Mouse (Mus musculus) layer of hippocampus, adult 9-10 months (tissue): ENCODE measurements around the gene Hs3st5.
"Not testable (repeated sequence)": the region's sequence is repeated elsewhere in the genome, so short reads cannot be mapped to it uniquely, and the experiment has no call there.

Experiments used
- DNase-seq: peaks from one replicate; pipeline ENCODE4 v3.0.0; 2022; ENCODE audit warnings: low spot score

The Hs3st5 gene

DNA sequence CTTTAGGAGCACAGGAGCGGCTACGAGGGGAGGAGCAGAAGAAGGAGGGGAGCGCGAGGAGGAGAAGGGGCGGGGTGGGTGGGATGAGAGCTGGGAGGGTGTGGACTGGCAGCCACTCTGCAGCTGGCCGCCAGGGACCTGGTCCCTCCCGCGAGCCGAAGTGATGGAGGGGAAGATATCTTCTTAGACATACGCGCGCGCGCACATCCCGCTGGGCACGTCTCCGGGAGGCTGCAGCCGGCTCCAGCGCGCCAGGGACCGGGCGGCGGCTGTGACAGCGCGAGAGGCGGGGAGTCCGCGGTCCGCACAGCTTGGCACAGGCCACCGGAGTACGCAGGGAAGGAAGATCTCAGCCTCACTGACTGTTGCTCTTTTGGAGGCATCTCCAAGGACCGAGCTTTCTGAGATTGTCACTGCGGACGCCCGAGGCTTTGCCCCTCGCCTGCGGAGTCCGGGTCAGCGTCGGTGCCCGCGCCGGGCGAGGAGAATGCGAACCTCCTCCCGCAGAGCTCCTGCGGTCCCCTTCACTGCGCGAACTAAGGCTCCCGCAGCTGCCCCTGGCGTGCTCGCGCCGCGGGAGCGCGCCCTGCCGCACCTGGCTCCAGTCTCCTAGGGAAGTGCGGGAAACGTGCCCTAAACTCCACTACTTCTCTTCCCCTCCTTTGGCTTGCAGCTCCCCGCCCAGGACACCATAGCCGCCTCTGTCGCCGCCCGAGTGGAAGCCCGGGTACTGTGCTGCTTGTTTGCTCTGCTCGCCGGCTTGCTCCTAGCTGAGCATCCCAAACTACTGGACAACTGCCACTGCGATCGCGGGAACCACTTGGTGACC, at the start of gene Hs3st5:
Hs3st5 (plus strand) TSS at position 88 of the 829 bp plus-strand sequence.
- peak; percentile 11 for DNase-seq

GRCm38 (mm10) chr10:36468664-36469063, 38.0 kb upstream of the Hs3st5 start:
- no peak for DNase-seq

GRCm38 (mm10) chr10:36471135-36471534, 35.5 kb upstream of the Hs3st5 start:
- no peak for DNase-seq

DNA sequence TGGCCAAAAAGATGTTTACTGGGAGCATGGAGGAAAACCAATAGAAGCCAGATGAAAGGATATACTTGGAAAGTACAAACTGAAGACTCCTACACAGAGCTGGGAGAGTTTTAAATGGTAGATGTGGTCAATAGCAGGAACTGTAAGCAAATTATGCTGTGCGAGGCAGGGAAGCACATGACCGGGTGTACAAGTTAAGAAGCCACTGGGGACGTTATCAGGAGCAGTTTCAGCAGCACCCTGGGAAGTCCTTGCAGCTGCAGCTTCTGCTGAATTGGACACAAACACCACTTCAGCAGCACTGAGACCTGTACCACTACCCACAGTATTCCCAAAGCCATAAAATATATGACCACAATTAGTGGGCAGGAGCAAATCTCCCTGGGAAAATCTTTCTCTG, 31.8 kb upstream of the Hs3st5 start:
- DNase-seq = no peak

GRCm38 (mm10) chr10:36477543-36477942, 29.1 kb upstream of the Hs3st5 start:
- no peak for DNase-seq

GRCm38 (mm10) chr10:36483362-36483761, 23.3 kb upstream of the Hs3st5 start:
- no peak for DNase-seq

- DNase-seq = no peak
These were observed 22.6 kb upstream of the Hs3st5 start for GRCm38 (mm10) chr10:36484011-36484410.

DNA sequence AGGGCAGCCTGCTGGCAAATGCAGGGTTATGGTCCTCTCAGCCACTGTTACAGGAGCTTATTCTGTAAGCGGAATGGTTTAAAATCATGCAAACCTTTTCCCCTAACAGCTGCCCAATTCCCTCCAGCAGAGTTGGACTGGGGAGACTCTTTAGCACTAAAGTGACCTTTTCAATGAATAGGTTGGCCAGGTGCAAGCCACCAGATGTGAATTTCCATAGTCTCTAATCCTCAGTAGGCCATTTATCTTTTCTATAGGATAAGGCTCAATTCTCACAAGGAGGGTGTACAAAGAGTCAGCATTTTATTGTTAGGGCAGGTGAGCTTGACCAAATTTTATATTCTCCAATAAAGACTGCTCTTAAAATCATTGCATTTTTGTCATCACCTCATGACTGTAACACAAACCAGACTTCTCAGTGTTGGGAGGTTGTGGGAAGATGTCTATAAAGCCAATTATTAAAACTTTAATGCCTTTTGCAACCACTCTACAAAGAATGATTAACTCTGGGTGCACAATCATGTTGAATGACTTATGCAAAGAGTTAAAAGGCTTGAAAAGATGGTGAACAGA, 21.8 kb upstream of the Hs3st5 start:
- no peak for DNase-seq

DNA sequence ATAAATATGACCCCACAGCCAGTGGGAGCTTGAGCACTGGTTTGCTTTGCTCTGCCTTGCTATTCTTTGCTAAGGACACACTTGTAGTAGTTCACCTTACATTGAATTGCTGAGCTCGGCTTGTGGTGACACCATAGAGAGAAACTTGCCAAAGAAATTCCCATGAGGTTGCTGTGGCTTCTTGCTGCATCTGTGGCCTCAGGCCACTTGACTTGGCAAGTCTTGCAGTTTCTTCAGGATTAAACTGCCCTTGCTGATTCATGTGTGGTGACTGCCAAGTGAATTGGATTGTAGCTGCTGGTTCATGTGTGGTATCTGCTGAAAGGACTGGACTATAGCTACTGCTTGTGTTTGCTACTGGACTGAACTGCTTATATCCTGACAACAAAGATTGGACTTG, 13.0 kb upstream of the Hs3st5 start:
- no peak for DNase-seq

- no peak for DNase-seq
These were observed 6.9 kb upstream of the Hs3st5 start for GRCm38 (mm10) chr10:36499713-36500112.

- no peak for DNase-seq
These were observed 434 bp upstream of the Hs3st5 start for GRCm38 (mm10) chr10:36506033-36506726.

- no peak for DNase-seq
These were observed 899 bp downstream of the Hs3st5 start for GRCm38 (mm10) chr10:36507556-36507870.

DNA sequence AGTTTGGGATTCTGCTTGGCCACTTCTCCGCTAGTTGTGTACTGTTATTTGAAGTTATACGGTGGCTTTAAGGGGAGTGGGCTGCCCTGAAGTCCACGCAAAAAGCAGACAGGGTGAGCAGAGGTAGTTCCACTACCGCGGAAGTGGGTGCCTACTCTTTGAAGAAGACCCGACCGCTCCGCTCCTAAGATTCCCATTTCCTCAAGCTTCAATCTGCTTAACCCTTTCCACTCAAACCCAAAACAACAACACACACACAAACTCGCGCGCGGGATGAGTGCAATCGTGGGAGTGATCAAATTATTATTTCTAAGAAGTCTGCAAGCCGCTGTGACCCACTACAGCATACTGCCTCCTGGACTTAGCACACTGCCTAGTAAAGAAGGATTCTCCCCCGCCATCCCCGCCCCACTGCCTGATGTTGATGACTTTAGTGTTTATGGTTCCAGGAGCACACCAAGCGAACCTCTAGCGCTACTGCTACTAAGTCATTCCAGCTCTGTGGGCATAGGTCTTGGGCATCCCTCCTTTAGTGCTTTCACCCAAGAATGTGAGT, 1.5 kb downstream of the Hs3st5 start:
- no peak for DNase-seq

- no peak for DNase-seq
These were observed 2.9 kb downstream of the Hs3st5 start for GRCm38 (mm10) chr10:36509477-36509876.

DNA sequence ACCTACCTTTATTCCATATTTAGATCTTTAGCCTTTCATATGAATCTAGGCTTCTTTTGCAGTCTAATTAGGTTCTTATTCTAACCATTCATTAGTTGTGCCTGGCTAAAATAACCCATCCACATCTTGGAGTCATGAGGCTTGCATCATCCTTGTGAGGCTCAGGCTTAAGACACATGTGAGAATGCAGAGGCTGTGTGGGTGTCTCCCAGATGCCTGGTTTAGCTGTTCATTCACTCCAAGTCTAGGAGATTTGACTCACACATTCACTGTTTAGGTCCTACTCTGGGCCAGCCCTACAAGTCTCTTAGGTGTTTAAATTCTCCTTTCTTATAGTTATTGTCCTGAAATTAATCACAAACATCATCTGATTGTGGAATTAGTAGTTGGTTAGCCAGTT, 17.3 kb downstream of the Hs3st5 start:
- DNase-seq = no peak

DNA sequence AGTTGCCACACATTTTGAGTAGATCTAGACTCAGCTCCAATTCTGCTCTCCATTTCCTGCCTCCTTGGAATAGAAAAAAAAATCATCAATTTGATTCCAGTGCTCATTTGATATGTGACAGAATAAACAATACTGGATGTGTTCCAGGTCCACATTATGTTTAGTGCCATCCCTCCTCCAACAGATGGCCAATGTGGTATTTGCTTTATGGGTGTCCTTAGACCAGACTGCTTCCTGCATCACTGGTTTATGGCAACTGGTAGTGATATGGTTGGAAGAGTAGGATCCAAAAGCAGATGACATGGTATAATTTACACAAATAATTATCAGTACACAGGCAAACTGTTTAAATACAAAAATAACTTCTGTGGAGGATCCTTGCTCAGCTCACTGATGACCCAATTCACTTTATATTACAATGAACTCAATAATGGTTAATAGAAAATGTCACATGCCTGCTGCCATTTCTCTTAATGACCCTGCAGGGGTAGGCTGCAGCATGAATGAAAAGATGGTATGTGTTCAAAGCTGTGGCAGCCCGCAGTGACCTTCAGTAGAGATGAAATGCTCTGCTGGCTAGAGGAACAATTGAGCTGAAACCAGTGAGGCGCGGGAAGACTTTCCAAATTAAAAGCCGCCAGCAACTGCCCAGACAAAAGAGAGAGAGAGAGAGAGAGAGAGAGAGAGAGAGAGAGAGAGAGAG, 27.2 kb downstream of the Hs3st5 start:
- DNase-seq = no peak

DNA sequence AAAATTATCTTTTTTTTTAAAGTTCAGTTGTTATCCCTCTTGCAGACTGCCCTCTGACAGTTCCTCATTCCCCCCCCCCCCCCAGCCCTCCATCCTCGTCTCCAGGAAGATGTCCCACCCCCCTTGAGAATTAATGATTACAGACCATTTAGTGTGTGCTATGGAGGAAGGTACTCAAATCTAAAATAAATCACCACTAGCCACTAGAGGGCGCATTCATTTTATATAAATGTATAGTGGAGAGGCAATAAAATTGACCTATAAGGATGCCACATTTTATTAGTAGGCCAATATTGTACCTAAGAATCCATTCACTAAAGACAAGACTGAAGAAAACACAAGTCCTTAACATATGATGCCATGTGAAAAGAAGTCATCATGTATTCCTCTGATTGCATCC, 40.0 kb downstream of the Hs3st5 start:
- DNase-seq = no peak

GRCm38 (mm10) chr10:36547713-36548112, 41.1 kb downstream of the Hs3st5 start:
- not testable (repeated sequence) for DNase-seq

DNA sequence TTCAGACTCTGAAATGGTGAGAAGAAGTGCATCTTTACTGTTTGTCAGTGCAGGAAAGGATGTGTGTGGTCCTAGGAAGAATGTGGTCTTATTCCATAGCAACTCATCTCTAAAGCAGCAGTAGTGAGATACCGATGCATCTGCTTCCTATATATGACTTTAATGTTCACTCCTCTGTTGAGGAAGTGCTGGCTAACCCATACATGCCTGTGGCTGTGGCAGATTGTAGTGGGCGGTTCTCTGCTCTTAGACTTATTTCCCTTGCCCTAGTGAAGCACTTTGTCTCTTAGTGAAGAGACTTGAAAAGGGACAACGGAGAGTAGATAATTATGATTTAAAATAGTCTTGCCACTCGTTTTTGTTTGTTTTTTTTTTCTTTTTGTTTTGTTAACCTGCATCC, 47.4 kb downstream of the Hs3st5 start:
- DNase-seq = no peak

DNA sequence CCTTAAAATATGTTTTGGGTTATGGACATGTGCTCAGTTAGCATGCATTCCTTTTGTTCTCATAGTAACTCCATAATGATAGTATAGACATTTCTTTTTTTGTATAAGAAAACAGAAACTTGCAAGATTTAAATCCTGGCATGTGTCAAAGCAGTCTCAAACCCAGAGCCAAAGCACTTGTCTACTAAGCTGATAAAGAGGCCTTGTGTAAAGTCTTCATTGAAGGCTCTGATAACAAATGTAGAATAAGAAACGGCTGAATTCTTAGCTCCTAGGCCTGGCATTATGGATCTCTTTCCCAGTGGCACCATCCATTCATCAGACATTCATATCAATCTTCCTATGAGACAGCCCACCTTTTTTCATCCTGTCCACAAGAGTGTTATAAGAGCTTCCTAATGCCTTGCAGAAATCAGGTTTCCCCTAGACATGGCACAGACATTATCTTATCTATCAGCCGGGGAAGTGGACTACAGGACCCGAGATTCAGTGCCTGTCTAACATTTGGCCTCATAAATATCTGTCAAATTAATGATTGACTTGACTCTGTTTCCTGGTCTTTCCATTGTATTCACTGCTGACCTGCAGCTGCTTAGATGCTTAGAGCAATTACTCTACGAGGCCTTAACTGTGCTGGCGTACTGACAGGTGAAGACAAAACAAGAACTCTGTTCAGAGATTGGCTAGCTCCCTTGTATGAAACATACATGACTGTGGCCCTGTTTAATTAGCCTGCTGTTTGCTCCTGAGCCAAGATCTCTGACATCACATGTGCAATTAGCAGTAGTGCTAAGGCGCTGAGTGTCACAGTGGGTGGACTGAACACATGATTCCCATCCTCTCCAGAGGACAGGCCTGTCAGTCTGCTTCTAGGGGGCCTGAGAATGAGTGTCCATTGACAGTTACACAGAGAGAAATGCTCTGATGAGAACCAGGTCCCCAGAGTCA, 48.6 kb downstream of the Hs3st5 start:
- DNase-seq = no peak

DNA sequence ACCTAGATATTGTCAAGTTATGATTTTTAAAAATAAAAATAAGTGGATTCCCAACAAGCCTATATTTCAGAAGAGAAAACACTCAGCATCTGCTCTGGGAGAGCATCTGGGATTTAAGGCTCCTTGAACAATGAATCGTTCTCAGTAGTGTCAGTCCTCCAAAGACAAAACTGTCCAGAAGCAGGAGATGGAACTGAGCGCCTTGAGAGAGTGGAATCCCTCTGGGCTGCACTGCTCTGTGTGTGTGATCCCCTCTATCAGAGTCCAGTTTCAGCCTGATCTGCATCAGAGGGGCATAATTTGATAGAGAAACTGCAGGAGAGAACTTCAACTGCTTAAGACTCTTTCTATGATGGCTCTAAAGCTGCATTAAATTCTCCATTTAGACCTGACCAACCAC, 49.5 kb downstream of the Hs3st5 start:
- no peak for DNase-seq
